Mouse (Mus musculus) ES-E14 (cell line): Measurements from ENCODE around the gene Fbxw4.

Source experiments
- CHD2 ChIP-seq: IDR thresholded peaks from 2 replicates; pipeline ENCODE4 v1.6.1; 2014; ENCODE audit warnings: mild to moderate bottlenecking, low read depth, low read length, inconsistent platforms
- HCFC1 ChIP-seq: IDR thresholded peaks from 2 replicates; pipeline ENCODE4 v1.6.1; 2012; ENCODE audit warnings: low read length, inconsistent platforms, borderline replicate concordance; ENCODE audit not compliant: insufficient read depth
- MAFK ChIP-seq: IDR thresholded peaks from 2 replicates; pipeline ENCODE4 v1.6.1; 2014; ENCODE audit warnings: mild to moderate bottlenecking, low read depth, low read length, inconsistent platforms; ENCODE audit not compliant: insufficient read depth
- ZC3H11A ChIP-seq: IDR thresholded peaks from 2 replicates; pipeline ENCODE4 v1.6.1; 2012; ENCODE audit warnings: low read depth, mild to moderate bottlenecking, inconsistent platforms, low read length, borderline replicate concordance
- ZNF384 ChIP-seq: IDR thresholded peaks from 2 replicates; pipeline ENCODE4 v1.6.1; 2012; ENCODE audit warnings: low read depth, low read length, inconsistent platforms

- TF ChIP-seq HCFC1 (no peak), MAFK (no peak), ZNF384 (no peak), ZC3H11A (no peak), CHD2 (no peak)
These were observed 53.4 kb downstream of the Fbxw4 start for GRCm38 (mm10) chr19:45606701-45607100.
